Mouse (Mus musculus) CH12.LX (cell line): ENCODE data around the gene Slc38a10. TPM values are rescaled to one million over a fixed set of nuclear protein-coding genes. Genes with fewer than 3 reads are reported as not detected.

Experiments
- DNase-seq: peaks from one replicate; pipeline ENCODE4 v3.0.0-alpha.2; 2013; ENCODE audit errors: extremely low read depth
- H3K27ac ChIP-seq: 2 replicates; pipeline ENCODE4 v1.5.1; 2012; ENCODE audit warnings: low read depth, mild to moderate bottlenecking, control low read depth, moderate library complexity; ENCODE audit not compliant: insufficient read depth
- H3K27me3 ChIP-seq: replicated peaks from 2 replicates; pipeline ENCODE3; 2012; ENCODE audit warnings: inconsistent platforms
- H3K36me3 ChIP-seq, 2 experiments: replicated peaks in 1 of 2; 2 replicates each; pipeline versions ENCODE3 to v1.6.1; 2012; ENCODE audit warnings: inconsistent platforms in 1 of 2, low read length in 1 of 2, mild to moderate bottlenecking in 1 of 2, mixed read lengths in 1 of 2, moderate library complexity in 1 of 2; ENCODE audit not compliant: control insufficient read depth in 1 of 2, insufficient read depth in 1 of 2
- H3K4me1 ChIP-seq, 2 experiments: 2 replicates each; pipeline ENCODE4 v1.6.1; 2012; ENCODE audit warnings: inconsistent platforms in 1 of 2, moderate library complexity in 1 of 2; ENCODE audit not compliant: insufficient read depth in 2 of 2, control insufficient read depth in 1 of 2
- H3K4me2 ChIP-seq: 2 replicates; pipeline ENCODE4 v1.6.1; 2012; ENCODE audit warnings: low read depth, mild to moderate bottlenecking, control low read depth; ENCODE audit not compliant: poor library complexity, insufficient read depth, severe bottlenecking
- H3K4me3 ChIP-seq, 3 experiments: fragments of 150-350 bp in 1 of 3; sonication (generic) in 1 of 3; replicated peaks in 1 of 3; 2 replicates each; pipeline versions ENCODE3 to v1.5.1; 2011 to 2012; ENCODE audit warnings: low read depth in 2 of 3, low read length in 2 of 3, mild to moderate bottlenecking in 2 of 3, moderate library complexity in 2 of 3, control low read depth in 1 of 3, improper control_type of control experiment in 1 of 3, inconsistent platforms in 1 of 3, mixed read lengths in 1 of 3; ENCODE audit not compliant: poor library complexity in 1 of 3
- H3K79me2 ChIP-seq: replicated peaks from 2 replicates; pipeline ENCODE4 v1.6.1; 2012; ENCODE audit warnings: mild to moderate bottlenecking, moderate library complexity; ENCODE audit not compliant: control insufficient read depth, poor library complexity, insufficient read depth, severe bottlenecking; ENCODE audit errors: extremely low read depth
- H3K9ac ChIP-seq: 2 replicates; pipeline ENCODE4 v1.6.1; 2012; ENCODE audit warnings: low read depth, mild to moderate bottlenecking, control low read depth, moderate library complexity; ENCODE audit not compliant: insufficient read depth
- H3K9me3 ChIP-seq: replicated peaks from 2 replicates; pipeline ENCODE3; 2012; ENCODE audit warnings: low read length, inconsistent platforms, mixed read lengths
- CTCF ChIP-seq, 2 experiments: IDR thresholded peaks in 1 of 2; conservative IDR thresholded peaks in 1 of 2; 2 replicates each; pipeline ENCODE4 v1.5.1; 2011 to 2012; ENCODE audit warnings: low read depth in 2 of 2, low read length in 2 of 2, improper control_type of control experiment in 1 of 2, inconsistent platforms in 1 of 2, mild to moderate bottlenecking in 1 of 2, moderate library complexity in 1 of 2
- E2F4 ChIP-seq: IDR thresholded peaks from 2 replicates; pipeline ENCODE4 v1.6.1; 2011; ENCODE audit warnings: low read depth, low read length, improper control_type of control experiment; ENCODE audit not compliant: insufficient replicate concordance
- ETS1 ChIP-seq: conservative IDR thresholded peaks from 2 replicates; pipeline ENCODE4 v1.6.1; 2012; ENCODE audit warnings: low read depth, mild to moderate bottlenecking, inconsistent platforms, low read length, improper control_type of control experiment, moderate library complexity
- MAX ChIP-seq: IDR thresholded peaks from 2 replicates; pipeline ENCODE4 v1.6.1; 2011; ENCODE audit warnings: low read length, improper control_type of control experiment
- MYC ChIP-seq: IDR thresholded peaks from 2 replicates; pipeline ENCODE4 v1.6.1; 2011; ENCODE audit warnings: low read depth, mild to moderate bottlenecking, improper control_type of control experiment, low read length
- NELFE ChIP-seq: IDR thresholded peaks from 2 replicates; pipeline ENCODE4 v1.6.1; 2011; ENCODE audit warnings: low read depth, low read length, improper control_type of control experiment
- RAD21 ChIP-seq: IDR thresholded peaks from 2 replicates; pipeline ENCODE4 v1.6.1; 2011; ENCODE audit warnings: low read depth, mild to moderate bottlenecking, low read length, improper control_type of control experiment, moderate library complexity
- RCOR1 ChIP-seq: conservative IDR thresholded peaks from 2 replicates; pipeline ENCODE4 v1.6.1; 2012; ENCODE audit warnings: low read depth, mild to moderate bottlenecking, inconsistent platforms, low read length, improper control_type of control experiment
- SMC3 ChIP-seq: IDR thresholded peaks from 2 replicates; pipeline ENCODE4 v1.6.1; 2011; ENCODE audit warnings: low read depth, low read length, improper control_type of control experiment
- USF1 ChIP-seq: IDR thresholded peaks from 2 replicates; pipeline ENCODE4 v1.6.1; 2014; ENCODE audit warnings: low read depth, mild to moderate bottlenecking, inconsistent platforms, low read length, improper control_type of control experiment
- ZNF384 ChIP-seq: IDR thresholded peaks from 2 replicates; pipeline ENCODE4 v1.6.1; 2012; ENCODE audit warnings: low read depth, low read length, improper control_type of control experiment, inconsistent platforms
- dilution Hi-C: fragments of 300-500 bp; cut with MboI; formaldehyde crosslinking; loops from 2 replicates; pipeline ENCODE4 v1.14.3; 2020; ENCODE audit warnings: low sequenced_read_pairs; ENCODE audit not compliant: extremely low pct_unique_long_range_greater_than_20kb, extremely low pct_ligation_motif_present
- in situ Hi-C: fragments of 300-500 bp; cut with MboI; formaldehyde crosslinking; loops from 3 replicates; pipeline ENCODE4 v1.14.3; 2019; ENCODE audit warnings: low sequenced_read_pairs, low pct_ligation_motif_present, low pct_unique_long_range_greater_than_20kb, mixed read lengths
- polyA plus RNA-seq: library from polyadenylated mRNA; unstranded; fragments of >175 nt; gene quantifications from 2 replicates; pipeline ENCODE4 v1.2.1, GENCODE M21; 2012; ENCODE audit warnings: low read depth; ENCODE audit not compliant: insufficient read length
- total RNA-seq, 2 experiments: library from RNA; depleted of rRNA; stranded (reverse); fragments of 300-350 nt in 1 of 2; fragments of >200 nt in 1 of 2; gene quantifications; 2 replicates each; pipeline ENCODE4 v1.2.3; 2012 to 2014

Slc38a10 gene
- total and polyA plus RNA-seq, 3 experiments: 47.1 to 97.6 (median 75.6) TPM

GRCm38 (mm10) chr11:120142601-120143051 lies 8.5 kb downstream of the Slc38a10 start:
- Histone ChIP-seq H3K27ac (no peak overlapping the region), H3K79me2 (peaks cover 17% of the 10 kb centered on the region), H3K4me1 (peaks cover 0 to 40% of the 10 kb centered on the region in 2 experiments; a peak in 2 of 4 replicates), H3K4me2 (no peak overlapping the region), H3K27me3 (no peaks in the 10 kb centered on the region), H3K9ac (no peak overlapping the region), H3K9me3 (no peaks in the 10 kb centered on the region), H3K36me3 (peaks cover 46 to 92% of the 10 kb centered on the region in 2 experiments), H3K4me3 (no peak overlapping the region)
- in situ Hi-C loops: no loop called here
- TF ChIP-seq CTCF (conservative IDR thresholded peaks at IDR 0.05 in 1 of 2, IDR thresholded peaks at IDR 0.05 in 1 of 2; ENCODE audit: low read depth in 2 of 2, low read length in 2 of 2) (peak in 1 of 2 experiments; percentile 37; a peak in 2 of 4 replicates), RAD21 (peak; percentile 18), USF1 (no peak), ZNF384 (peak; percentile 83), SMC3 (0 out of 2 replicates have a peak, but pooled peaks have one; percentile 4)
- dilution Hi-C loops: no loop called here
- DNase-seq: no peak

DNA sequence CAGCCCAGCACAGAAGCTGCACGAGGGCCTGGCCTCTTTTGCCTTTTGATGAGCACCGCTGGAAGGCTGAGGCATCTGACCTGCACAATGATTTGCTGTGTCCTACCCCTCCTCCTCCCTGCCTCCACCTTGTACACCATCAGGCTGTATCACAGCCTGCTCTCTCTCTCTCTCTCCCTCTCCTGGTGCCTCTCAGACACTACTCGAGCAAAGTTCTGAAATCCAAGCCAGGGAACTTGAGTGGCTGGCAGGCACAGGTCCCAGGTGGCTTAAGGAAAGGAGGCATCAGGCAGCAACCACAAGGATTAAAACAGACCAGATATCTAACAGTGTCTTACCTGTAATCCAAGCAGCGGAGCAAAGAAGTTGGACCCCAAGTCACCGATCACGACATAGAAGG lies 10.9 kb downstream of the Slc38a10 start:
- no peak overlapping the region for H3K27ac ChIP-seq
- H3K4me1 ChIP-seq: peaks cover 0 to 33% of the 10 kb centered on the region in 2 experiments; a peak in 2 of 4 replicates
- no peaks in the 10 kb centered on the region for H3K27me3 ChIP-seq
- H3K9me3 ChIP-seq: no peaks in the 10 kb centered on the region
- dilution Hi-C loops (no loop called here), in situ Hi-C loops (no loop called here)
- TF ChIP-seq MAX (no peak), SMC3 (no peak), MYC (no peak), E2F4 (no peak)
- DNase-seq: no peak
- H3K4me3 ChIP-seq: no peak overlapping the region
- H3K9ac ChIP-seq: no peak overlapping the region
- no peaks in the 10 kb centered on the region for H3K79me2 ChIP-seq
- peaks cover 53 to 90% of the 10 kb centered on the region in 2 experiments for H3K36me3 ChIP-seq
- no peak overlapping the region for H3K4me2 ChIP-seq

- peaks cover 0 to 33% of the 10 kb centered on the region in 2 experiments; a peak in 2 of 4 replicates for H3K4me1 ChIP-seq
- H3K27me3 ChIP-seq: no peaks in the 10 kb centered on the region
- H3K9ac ChIP-seq: no peak overlapping the region
- H3K9me3 ChIP-seq: no peaks in the 10 kb centered on the region
- H3K4me2 ChIP-seq: no peak overlapping the region
- H3K4me3 ChIP-seq: no peak overlapping the region
- in situ Hi-C loops: no loop called here
- DNase-seq: no peak
- no peaks in the 10 kb centered on the region for H3K79me2 ChIP-seq
- dilution Hi-C loops: no loop called here
- no peak for TF ChIP-seq NELFE
- no peak for TF ChIP-seq RCOR1
- peak; percentile 38; the same call in 1 of the 2 replicates for TF ChIP-seq ETS1
- peaks cover 63 to 91% of the 10 kb centered on the region in 2 experiments for H3K36me3 ChIP-seq
- H3K27ac ChIP-seq: no peak overlapping the region
These were observed 11.8 kb downstream of the Slc38a10 start for GRCm38 (mm10) chr11:120139309-120139731.
